Mouse (Mus musculus): ENCODE data around the gene Fto.

DNA sequence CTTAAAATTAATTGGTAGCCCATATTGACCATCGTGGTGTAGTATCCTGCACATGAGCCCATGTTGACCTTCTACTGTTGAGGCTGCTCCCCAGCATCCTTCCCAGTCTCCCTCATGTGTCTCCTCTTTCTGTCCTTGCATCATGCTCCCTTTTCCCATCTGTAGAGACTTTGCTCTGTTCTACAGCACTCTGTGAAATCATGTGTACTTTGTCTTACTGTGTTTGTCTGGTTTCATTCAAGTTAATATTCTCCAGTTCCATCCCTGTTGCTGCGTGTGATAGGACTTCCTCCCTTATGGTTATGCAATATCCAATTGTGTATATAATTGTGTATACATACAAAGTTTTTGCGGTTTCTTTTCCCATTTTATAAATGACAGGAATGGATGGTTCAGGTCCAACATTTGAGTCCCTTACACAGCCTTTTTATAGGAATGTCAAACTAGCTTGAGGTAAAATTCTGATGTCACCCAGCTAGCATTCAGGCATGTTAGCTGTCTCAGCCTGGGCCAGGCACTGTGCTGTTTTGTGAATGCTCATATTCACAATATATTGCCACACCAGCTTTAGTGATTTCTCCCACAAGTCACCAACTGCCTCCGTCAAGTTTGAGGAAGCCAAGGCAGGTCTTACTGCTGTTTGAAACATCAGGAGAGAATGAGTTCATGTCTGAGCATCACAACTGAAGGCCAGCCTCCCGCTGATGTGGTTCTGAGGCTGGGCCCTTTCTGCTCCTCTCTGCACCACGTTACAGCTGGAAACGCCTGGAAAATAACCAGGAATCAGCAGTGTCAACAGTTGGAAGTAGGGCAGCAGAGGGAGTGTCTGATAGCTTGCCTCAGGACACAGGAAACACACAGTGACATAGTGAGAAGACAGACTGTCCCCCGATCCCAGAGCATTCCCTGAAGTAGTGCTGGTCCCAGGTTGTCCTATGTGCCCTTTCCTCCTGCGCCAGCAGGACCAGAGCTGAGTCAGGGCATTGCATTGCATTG is 90.0 kb downstream of the Fto start:
- TF ChIP-seq CTCF (IDR thresholded peaks at IDR 0.05; ENCODE audit: low read depth), result no peak
- TF ChIP-seq EP300 (IDR thresholded peaks at IDR 0.05; ENCODE audit: low read depth), result no peak

Data from liver, embryonic 14.5 days (tissue).